Mouse (Mus musculus) Patski (cell line): ENCODE measurements at regions not wholly inside any gene's neighbourhood (a gene's known extent, or its start where the extent isn't known, plus 50 kb on each side); places are given as distances from the start of the nearest gene placed in this dataset.

ENCODE experiments used
- ATAC-seq: fragments of 100-300 bp; one replicate; pipeline ENCODE4 v1.8.0; 2021
- CTCF ChIA-PET: fragments of 350-600 bp; sonication (Branson Sonifier 250); formaldehyde crosslinking; loops from one replicate; lab custom pipeline; 2022; ENCODE audit warnings: inconsistent platforms; lab: Charles Lee
- POLR2A ChIA-PET: fragments of 350-600 bp; sonication (Branson Sonifier 250); formaldehyde crosslinking; loops from one replicate; lab custom pipeline; 2022; ENCODE audit warnings: antibody characterized with exemption, inconsistent platforms; lab: Charles Lee
- DNase-seq: peaks from one replicate; pipeline ENCODE4 v3.0.0-alpha.2; 2011; ENCODE audit warnings: low read depth, low spot score
- H3K27me3 ChIP-seq: fragments of 371-371 bp; one replicate; pipeline ENCODE4 v1.5.1; 2021
- CTCF ChIP-seq: fragments of 100-300 bp; IDR thresholded peaks from one replicate; pipeline ENCODE4 v1.5.1; 2021
- in situ Hi-C: fragments of 300-500 bp; cut with MboI; formaldehyde crosslinking; loops from 3 replicates; pipeline ENCODE4 v1.11.1; 2018; ENCODE audit warnings: low pct_unique_long_range_greater_than_20kb, mixed read lengths

- POLR2A ChIA-PET: no interaction called here
- no peaks in the 10 kb centered on the region for H3K27me3 ChIP-seq
- no peak for TF ChIP-seq CTCF
- CTCF ChIA-PET: interaction anchor here (1.2 kb wide), 1 partner anchor 9 kb away, joined by 5 read pairs; no protein-coding TSS in a partner anchor
- ATAC-seq (no peak), DNase-seq (no peak)
- in situ Hi-C loops: no loop called here
Measured at GRCm38 (mm10) chr2:107184864-107185263, 105.6 kb upstream of the Kcna4 start.

- no peaks in the 10 kb centered on the region for H3K27me3 ChIP-seq
- DNase-seq: no peak
- no peak for ATAC-seq
- CTCF ChIA-PET: interaction anchor here (1.8 kb wide), 1 partner anchor 10 kb away, joined by 5 read pairs; no protein-coding TSS in a partner anchor
- in situ Hi-C loops: no loop called here
- TF ChIP-seq CTCF: no peak
- POLR2A ChIA-PET: no interaction called here
Measured at GRCm38 (mm10) chr2:107201856-107202473, 88.5 kb upstream of the Kcna4 start.

GRCm38 (mm10) chr2:107202474-107202858, 88.0 kb upstream of the Kcna4 start:
- H3K27me3 ChIP-seq: no peaks in the 10 kb centered on the region
- TF ChIP-seq CTCF: no peak
- DNase-seq (no peak), ATAC-seq (no peak)
- in situ Hi-C loops: no loop called here
- ChIA-PET POLR2A (no interaction called here), CTCF (no interaction called here)

GRCm38 (mm10) chr2:107221544-107221943, 68.9 kb upstream of the Kcna4 start:
- in situ Hi-C loops: no loop called here
- ATAC-seq (no peak), DNase-seq (no peak)
- no peaks in the 10 kb centered on the region for H3K27me3 ChIP-seq
- CTCF ChIA-PET: no interaction called here
- no peak for TF ChIP-seq CTCF
- POLR2A ChIA-PET: no interaction called here

GRCm38 (mm10) chr2:107224679-107225078, 65.8 kb upstream of the Kcna4 start:
- DNase-seq: no peak
- CTCF ChIA-PET: no interaction called here
- in situ Hi-C loops: no loop called here
- H3K27me3 ChIP-seq: no peaks in the 10 kb centered on the region
- POLR2A ChIA-PET: no interaction called here
- no peak for ATAC-seq
- no peak for TF ChIP-seq CTCF

GRCm38 (mm10) chr2:107227486-107227885, 63.0 kb upstream of the Kcna4 start:
- ChIA-PET CTCF (no interaction called here), POLR2A (no interaction called here)
- DNase-seq (no peak), ATAC-seq (no peak)
- no peak for TF ChIP-seq CTCF
- no peaks in the 10 kb centered on the region for H3K27me3 ChIP-seq
- in situ Hi-C loops: no loop called here

GRCm38 (mm10) chr2:107228287-107228686, 62.2 kb upstream of the Kcna4 start:
- DNase-seq: no peak
- ChIA-PET CTCF (no interaction called here), POLR2A (no interaction called here)
- TF ChIP-seq CTCF: no peak
- no peaks in the 10 kb centered on the region for H3K27me3 ChIP-seq
- ATAC-seq: no peak
- in situ Hi-C loops: no loop called here

- POLR2A ChIA-PET: no interaction called here
- CTCF ChIA-PET: no interaction called here
- ATAC-seq (no peak), DNase-seq (no peak)
- TF ChIP-seq CTCF: no peak
- no peaks in the 10 kb centered on the region for H3K27me3 ChIP-seq
- in situ Hi-C loops: no loop called here
Measured at GRCm38 (mm10) chr2:107231680-107232079, 58.8 kb upstream of the Kcna4 start.

- ChIA-PET POLR2A (no interaction called here), CTCF (no interaction called here)
- in situ Hi-C loops: no loop called here
Measured at GRCm38 (mm10) chr2:107232885-107233284, 57.6 kb upstream of the Kcna4 start.

More at GRCm38 (mm10) chr2:107232885-107233284, 57.6 kb upstream of the Kcna4 start:
- no peak for TF ChIP-seq CTCF
- H3K27me3 ChIP-seq: no peaks in the 10 kb centered on the region
- DNase-seq (no peak), ATAC-seq (no peak)
